Comparison of ENCODE assay signal across 14 mouse cellular contexts in the genomic region with DNA sequence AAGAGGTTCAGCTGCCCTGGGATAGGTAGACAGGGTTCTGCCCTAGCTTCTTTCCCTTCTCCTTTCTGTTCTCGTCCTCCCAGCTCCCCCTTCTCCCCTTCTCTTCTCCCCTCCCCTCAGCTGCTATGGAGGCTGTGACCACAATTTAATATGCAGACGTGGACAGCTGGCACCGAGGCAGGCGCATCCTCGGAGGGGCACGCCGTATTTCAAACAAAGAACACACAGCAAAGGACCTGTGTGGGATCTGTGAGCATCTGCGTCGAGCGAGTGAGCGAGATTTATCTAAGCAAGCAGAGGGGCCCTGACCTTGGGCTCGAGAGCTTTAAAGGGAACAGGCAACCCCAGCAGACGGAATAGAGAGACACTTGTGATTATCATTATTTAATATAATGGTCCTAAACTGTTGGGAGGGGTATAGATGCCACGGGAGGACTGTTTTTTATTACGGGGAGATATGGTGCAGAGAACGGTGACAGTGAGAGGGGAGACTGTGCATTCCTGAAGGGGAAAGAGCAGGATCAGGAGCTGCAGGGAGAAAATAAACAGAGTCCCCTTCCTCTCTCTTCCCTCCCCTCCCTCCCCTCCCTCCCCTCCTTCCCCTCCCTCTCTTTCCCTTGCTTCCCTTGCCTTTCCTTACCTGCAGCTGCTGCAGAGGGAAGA. TPM values are rescaled to one million over a fixed set of nuclear protein-coding genes. Genes with fewer than 3 reads are reported as not detected.
DNase-seq lines count a peak whose midpoint lies in the region; ATAC-seq and TF ChIP-seq lines count a peak whose summit lies in the region.
"Had no signal": no experiment of that assay in that cellular context is flagged by ENCODE, and none has a peak within 500 bp of the region (broad histone marks: within the 10 kb centered on the region; RNA-seq: fewer than 3 reads in every experiment).

No protein-coding gene starts in this region.

- H3K79me2 ChIP-seq in heart, adult 2 months (replicated peaks; ENCODE audit: control insufficient read depth, insufficient read depth, low read length) = no peaks in the 10 kb centered on the region
- no peaks in the 10 kb centered on the region for H3K79me2 ChIP-seq in myocyte (ENCODE audit: control insufficient read depth, insufficient read depth)

- no peaks in the 10 kb centered on the region for H3K36me3 ChIP-seq in heart, embryonic 13.5 days
- H3K36me3 ChIP-seq in heart, adult 2 months (ENCODE audit: control insufficient read depth, insufficient read depth, low read length) = no peaks in the 10 kb centered on the region
- H3K36me3 ChIP-seq in embryonic facial prominence, embryonic 15.5 days = no peaks in the 10 kb centered on the region
- no peaks in the 10 kb centered on the region for H3K36me3 ChIP-seq in hindbrain, postnatal 0 days (ENCODE audit: insufficient read depth, low read length)
- no peaks in the 10 kb centered on the region for H3K36me3 ChIP-seq in myocyte (ENCODE audit: control insufficient read depth, insufficient read depth)

- no peak overlapping the region for H3ac ChIP-seq in myocyte (ENCODE audit: control insufficient read depth, insufficient read length)

- peaks cover 86% of the 10 kb centered on the region for H3K27me3 ChIP-seq in heart, embryonic 13.5 days (replicated peaks)
- peaks cover 5% of the 10 kb centered on the region for H3K27me3 ChIP-seq in heart, adult 2 months (ENCODE audit: control insufficient read depth, insufficient read depth, low read length)
- H3K27me3 ChIP-seq in embryonic facial prominence, embryonic 15.5 days = peaks cover 23% of the 10 kb centered on the region; the same call in 1 of the 2 replicates
- 0 out of 2 replicates have a peak, but pooled peaks cover 7% of the 10 kb centered on the region for H3K27me3 ChIP-seq in hindbrain, postnatal 0 days (ENCODE audit: insufficient read depth, low read length)
- H3K27me3 ChIP-seq in myocyte (ENCODE audit: control insufficient read depth, insufficient read depth, insufficient read length) = peaks cover 40% of the 10 kb centered on the region

- TF ChIP-seq EP300 in heart, adult 2 months (IDR thresholded peaks at IDR 0.05; ENCODE audit: insufficient read depth, low read depth, low read length) = no peak

- H3K4me3 ChIP-seq in heart, embryonic 13.5 days = peak overlapping the region; percentile 10; the same call in 1 of the 2 replicates
- no peak overlapping the region for H3K4me3 ChIP-seq in heart, adult 2 months
- H3K4me3 ChIP-seq in embryonic facial prominence, embryonic 15.5 days (replicated peaks) = no peak overlapping the region
- H3K4me3 ChIP-seq in hindbrain, postnatal 0 days (ENCODE audit: low read length) = no peak overlapping the region
- H3K4me3 ChIP-seq in myocyte = no peak overlapping the region

- no peak for TF ChIP-seq POLR2A in heart, adult 2 months (IDR thresholded peaks at IDR 0.05; ENCODE audit: insufficient read depth, low read depth, low read length)
- TF ChIP-seq POLR2A in myocyte (IDR thresholded peaks at IDR 0.05; ENCODE audit: insufficient read length, low read depth) = no peak

- peaks cover 13% of the 10 kb centered on the region for H3K4me1 ChIP-seq in heart, embryonic 13.5 days
- no peaks in the 10 kb centered on the region for H3K4me1 ChIP-seq in heart, adult 2 months (ENCODE audit: control insufficient read depth, insufficient read depth, low read length)
- H3K4me1 ChIP-seq in embryonic facial prominence, embryonic 15.5 days = peaks cover 25% of the 10 kb centered on the region
- H3K4me1 ChIP-seq in hindbrain, postnatal 0 days (ENCODE audit: insufficient read depth, low read length) = 0 out of 2 replicates have a peak, but pooled peaks cover 6% of the 10 kb centered on the region

- 12% methylated on average over 16 of the region's 16 CpGs for WGBS in heart, embryonic 13.5 days
- 29% methylated on average over 16 of the region's 16 CpGs for WGBS in heart, adult 2 months
- WGBS in embryonic facial prominence, embryonic 15.5 days = 11% methylated on average over 16 of the region's 16 CpGs
- 7% methylated on average over 16 of the region's 16 CpGs for WGBS in hindbrain, postnatal 0 days

- H3K27ac ChIP-seq in heart, embryonic 13.5 days (replicated peaks) = no peak overlapping the region
- no peak overlapping the region for H3K27ac ChIP-seq in heart, adult 2 months
- H3K27ac ChIP-seq in embryonic facial prominence, embryonic 15.5 days (replicated peaks) = 0 out of 2 replicates have a peak overlapping the region, but pooled peaks have one; percentile 28
- H3K27ac ChIP-seq in hindbrain, postnatal 0 days = peak overlapping the region; percentile 68; the same call in 1 of the 2 replicates
- H3K27ac ChIP-seq: macrophage had no signal

- ATAC-seq in heart, embryonic 13.5 days (ENCODE audit: extremely low read depth, insufficient number of reproducible peaks, low FRiP score, low TSS enrichment) = no peak
- ATAC-seq in embryonic facial prominence, embryonic 15.5 days (ENCODE audit: insufficient number of reproducible peaks, low FRiP score, low TSS enrichment, low read depth) = no peak
- peak; percentile 63 for ATAC-seq in hindbrain, postnatal 0 days
- no peak for ATAC-seq in activated CD4-positive, CD25-positive, alpha-beta regulatory T cell, adult 4 months

- no peaks in the 10 kb centered on the region for H3K9me3 ChIP-seq in heart, embryonic 13.5 days
- H3K9me3 ChIP-seq in embryonic facial prominence, embryonic 15.5 days (replicated peaks) = no peaks in the 10 kb centered on the region
- H3K9me3 ChIP-seq in hindbrain, postnatal 0 days (ENCODE audit: low read length) = no peaks in the 10 kb centered on the region

- intact Hi-C loops in heart, adult 2 months (cut with DNase I) = no loop called here

- H3K4me2 ChIP-seq in heart, embryonic 13.5 days = peak overlapping the region; percentile 50
- H3K4me2 ChIP-seq in embryonic facial prominence, embryonic 15.5 days (replicated peaks) = peak overlapping the region; percentile 16; the same call in 1 of the 2 replicates
- H3K4me2 ChIP-seq in hindbrain, postnatal 0 days (ENCODE audit: low read depth, low read length) = peak overlapping the region; percentile 11; the same call in 1 of the 2 replicates
- H3K4me2 ChIP-seq in myocyte (ENCODE audit: low read depth) = peak overlapping the region; percentile 50

- TF ChIP-seq CTCF in heart, adult 2 months (IDR thresholded peaks at IDR 0.05) = no peak
- no peak for TF ChIP-seq CTCF in hindbrain, postnatal 0 days (IDR thresholded peaks at IDR 0.05; ENCODE audit: low read depth)

- no peak overlapping the region; the same call in 1 of the 2 replicates for H3K9ac ChIP-seq in heart, embryonic 13.5 days
- H3K9ac ChIP-seq in heart, adult 2 months (ENCODE audit: low read depth, low read length) = no peak overlapping the region
- H3K9ac ChIP-seq in embryonic facial prominence, embryonic 15.5 days = no peak overlapping the region
- peak overlapping the region; percentile 17; the same call in 1 of the 2 replicates for H3K9ac ChIP-seq in hindbrain, postnatal 0 days (replicated peaks; ENCODE audit: low read length)

- DNase-seq in heart, adult 2 months = no peak
- DNase-seq in hindbrain, postnatal 0 days (ENCODE audit: low spot score) = peak; percentile 61
- DNase-seq in thymus, adult 18-20 months = no peak
- DNase-seq in adrenal gland, postnatal 36 days = no peak
- DNase-seq: adrenal gland, postnatal 25 days; B cell, adult 2 months; gastrocnemius, postnatal 14 days; kidney, adult 9 months had no signal

TF ChIP-seq in myocyte, 11 proteins besides CTCF, POLR2A, EP300 and RAD21:
- no peak for TF ChIP-seq SRF (IDR thresholded peaks at IDR 0.05; ENCODE audit: control insufficient read depth, insufficient read length, low read depth)
- TF ChIP-seq TCF3 (IDR thresholded peaks at IDR 0.05; ENCODE audit: insufficient read length, low read depth) = no peak
- peak in 2 of 3 experiments; percentile 11 to 47 for TF ChIP-seq MYOG (IDR thresholded peaks at IDR 0.05; ENCODE audit: control insufficient read depth in 1 of 3, insufficient read depth in 1 of 3, insufficient read length in 2 of 3, low read depth in 2 of 3)
- TF ChIP-seq TCF12 (IDR thresholded peaks at IDR 0.05; ENCODE audit: insufficient read depth, poor library complexity, severe bottlenecking) = no peak
- TF ChIP-seq MYOD1 (IDR thresholded peaks at IDR 0.05; ENCODE audit: control insufficient read depth in 1 of 3, insufficient read length in 2 of 3, low read depth in 2 of 3) = peak in 1 of 3 experiments; percentile 29

RNA-seq across cellular contexts. Expression of a gene that starts 21.8 kb away (rescaled TPM):
- polyA plus RNA-seq in heart, embryonic 13.5 days (2015; fragmentation: Nextera tagmentation; extraction: Ambion mirVana) = not detected in 2 replicates
- total RNA-seq in heart, adult 2 months (2021) = not detected
- polyA plus RNA-seq in heart, adult 2 months (2012; rRNA removed) = 0.10 and 0.15 TPM in 2 replicates
- polyA plus RNA-seq in embryonic facial prominence, embryonic 15.5 days (2015; fragmentation: Nextera tagmentation; extraction: Ambion mirVana) = 0.12 TPM in 1 of 2 replicates, not detected in the other
- total RNA-seq in hindbrain, postnatal 0 days (2014; rRNA removed) = 0.10 TPM in 1 of 2 replicates, not detected in the other
- polyA plus RNA-seq in hindbrain, postnatal 0 days (2015; fragmentation: Nextera tagmentation; extraction: Ambion mirVana) = 0.13 TPM in 1 of 2 replicates, not detected in the other
- not detected for polyA plus RNA-seq in myocyte (2012; fragmentation: generic; extraction: Trizol)
- under 1 TPM in 1 of 2 experiments, not detected in 1; 0.19 TPM for polyA plus RNA-seq in activated CD4-positive, CD25-positive, alpha-beta regulatory T cell, adult 4 months (2017; shearing (Covaris generic))
- total RNA-seq in adrenal gland, postnatal 36 days (2021) = not detected
- total RNA-seq: adrenal gland, postnatal 25 days; gastrocnemius, postnatal 14 days had no signal
- polyA plus RNA-seq: limb, embryonic 14.5 days; macrophage had no signal

Comparison
In these comparisons a context has a peak if more than half of its experiments do, and no peak if none do; other contexts are left out.
1. H3K27ac ChIP-seq: peak in embryonic facial prominence, embryonic 15.5 days (single experiment) and hindbrain, postnatal 0 days (single experiment); none in heart, embryonic 13.5 days (single experiment) and heart, adult 2 months (single experiment).
2. Peak in every context shown above with its lines, with median percentiles within 50 percentile points of each other: H3K4me2 ChIP-seq.